Mouse (Mus musculus): ENCODE results near the gene Fbxo11. TPM values are rescaled to one million over a fixed set of nuclear protein-coding genes. Genes with fewer than 3 reads are reported as not detected.
"Not testable (repeated sequence)": the region's sequence is repeated elsewhere in the genome, so short reads cannot be mapped to it uniquely, and the experiment has no call there.

Fbxo11 gene
- polyA plus RNA-seq, 1 experiment from 2014 or later = 8.5 TPM

GRCm38 (mm10) chr17:87968483-87968926, 96.6 kb downstream of the Fbxo11 start:
- WGBS = 46% methylated on average over 6 of the region's 8 CpGs

GRCm38 (mm10) chr17:87963081-87964075, 101.7 kb downstream of the Fbxo11 start:
- TF ChIP-seq CTCF (IDR thresholded peaks at IDR 0.05; ENCODE audit: low read depth) = no peak

More at GRCm38 (mm10) chr17:87968483-87968926, 96.6 kb downstream of the Fbxo11 start:
- H3K4me1 ChIP-seq (replicated peaks; ENCODE audit: control insufficient read depth, insufficient read depth, low read length); H3K9me3 ChIP-seq (ENCODE audit: control insufficient read depth); H3K27me3 ChIP-seq (replicated peaks; ENCODE audit: control insufficient read depth, insufficient read depth, low read length); H3K36me3 ChIP-seq (ENCODE audit: control insufficient read depth, insufficient read depth); H3K9ac ChIP-seq (ENCODE audit: low read depth, low read length); H3K4me3 ChIP-seq (ENCODE audit: low read depth, low read length); H3K4me2 ChIP-seq (replicated peaks; ENCODE audit: low read depth); H3K27ac ChIP-seq (ENCODE audit: low read depth, low read length): not testable (repeated sequence)
- peak; percentile 49 for TF ChIP-seq CTCF (IDR thresholded peaks at IDR 0.05; ENCODE audit: low read depth)
- ATAC-seq = peak; percentile 67

GRCm38 (mm10) chr17:87959931-87960330, 105.2 kb downstream of the Fbxo11 start:
- not testable (repeated sequence) for H3K9ac ChIP-seq (ENCODE audit: low read depth, low read length); H3K4me1 ChIP-seq (replicated peaks; ENCODE audit: control insufficient read depth, insufficient read depth, low read length); H3K4me3 ChIP-seq (ENCODE audit: low read depth, low read length); ATAC-seq; H3K27me3 ChIP-seq (replicated peaks; ENCODE audit: control insufficient read depth, insufficient read depth, low read length); H3K4me2 ChIP-seq (replicated peaks; ENCODE audit: low read depth); H3K36me3 ChIP-seq (ENCODE audit: control insufficient read depth, insufficient read depth); H3K27ac ChIP-seq (ENCODE audit: low read depth, low read length); H3K9me3 ChIP-seq (ENCODE audit: control insufficient read depth)
- 84% methylated on average over 5 of the region's 5 CpGs for WGBS

More at GRCm38 (mm10) chr17:87963081-87964075, 101.7 kb downstream of the Fbxo11 start:
- no peaks in the 10 kb centered on the region for H3K27me3 ChIP-seq (replicated peaks; ENCODE audit: control insufficient read depth, insufficient read depth, low read length)
- no peaks in the 10 kb centered on the region for H3K4me1 ChIP-seq (replicated peaks; ENCODE audit: control insufficient read depth, insufficient read depth, low read length)
- ATAC-seq = no peak
- H3K4me2 ChIP-seq (replicated peaks; ENCODE audit: low read depth) = no peak overlapping the region
- 89% methylated on average over 13 of the region's 14 CpGs for WGBS
- no peak overlapping the region for H3K4me3 ChIP-seq (ENCODE audit: low read depth, low read length)
- no peak overlapping the region for H3K9ac ChIP-seq (ENCODE audit: low read depth, low read length)
- no peaks in the 10 kb centered on the region for H3K9me3 ChIP-seq (ENCODE audit: control insufficient read depth)
- no peaks in the 10 kb centered on the region for H3K36me3 ChIP-seq (ENCODE audit: control insufficient read depth, insufficient read depth)
- no peak overlapping the region for H3K27ac ChIP-seq (ENCODE audit: low read depth, low read length)

DNA sequence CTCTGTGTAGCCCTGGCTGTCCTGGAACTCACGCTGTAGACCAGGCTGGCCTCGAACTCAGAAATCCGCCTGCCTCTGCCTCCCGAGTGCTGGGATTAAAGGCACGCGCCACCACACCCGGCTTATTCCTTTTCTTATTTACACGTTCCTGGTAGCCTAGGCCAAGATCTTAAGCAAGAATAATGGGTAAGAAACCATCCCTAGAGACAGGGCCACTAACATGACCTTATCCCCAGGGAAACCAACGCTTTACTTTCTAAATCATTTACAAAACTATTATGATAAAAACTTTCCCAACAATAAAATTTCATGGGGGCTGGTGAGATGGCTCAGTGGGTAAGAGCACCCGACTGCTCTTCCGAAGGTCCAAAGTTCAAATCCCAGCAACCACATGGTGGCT, 105.7 kb downstream of the Fbxo11 start:
- not testable (repeated sequence) for H3K4me3 ChIP-seq (ENCODE audit: low read depth, low read length); H3K36me3 ChIP-seq (ENCODE audit: control insufficient read depth, insufficient read depth); ATAC-seq; H3K27ac ChIP-seq (ENCODE audit: low read depth, low read length); H3K4me1 ChIP-seq (replicated peaks; ENCODE audit: control insufficient read depth, insufficient read depth, low read length); H3K4me2 ChIP-seq (replicated peaks; ENCODE audit: low read depth); H3K9ac ChIP-seq (ENCODE audit: low read depth, low read length); H3K9me3 ChIP-seq (ENCODE audit: control insufficient read depth); H3K27me3 ChIP-seq (replicated peaks; ENCODE audit: control insufficient read depth, insufficient read depth, low read length)
- WGBS = 94% methylated on average over 11 of the region's 11 CpGs

GRCm38 (mm10) chr17:87958283-87958682, 106.8 kb downstream of the Fbxo11 start:
- Histone ChIP-seq H3K9me3 (ENCODE audit: control insufficient read depth) (no peaks in the 10 kb centered on the region), H3K27me3 (replicated peaks; ENCODE audit: control insufficient read depth, insufficient read depth, low read length) (no peaks in the 10 kb centered on the region), H3K4me2 (replicated peaks; ENCODE audit: low read depth) (no peak overlapping the region), H3K36me3 (ENCODE audit: control insufficient read depth, insufficient read depth) (no peaks in the 10 kb centered on the region), H3K9ac (ENCODE audit: low read depth, low read length) (no peak overlapping the region), H3K27ac (ENCODE audit: low read depth, low read length) (no peak overlapping the region), H3K4me1 (replicated peaks; ENCODE audit: control insufficient read depth, insufficient read depth, low read length) (no peaks in the 10 kb centered on the region), H3K4me3 (ENCODE audit: low read depth, low read length) (no peak overlapping the region)
- peak; percentile 40; the same call in 1 of the 2 replicates for TF ChIP-seq CTCF (IDR thresholded peaks at IDR 0.05; ENCODE audit: low read depth)
- 67% methylated on average over 8 of the region's 8 CpGs for WGBS
- no peak for ATAC-seq

- ATAC-seq = no peak
- H3K27me3 ChIP-seq (replicated peaks; ENCODE audit: control insufficient read depth, insufficient read depth, low read length) = no peaks in the 10 kb centered on the region
These were observed 107.8 kb downstream of the Fbxo11 start for GRCm38 (mm10) chr17:87957096-87957840.

DNA sequence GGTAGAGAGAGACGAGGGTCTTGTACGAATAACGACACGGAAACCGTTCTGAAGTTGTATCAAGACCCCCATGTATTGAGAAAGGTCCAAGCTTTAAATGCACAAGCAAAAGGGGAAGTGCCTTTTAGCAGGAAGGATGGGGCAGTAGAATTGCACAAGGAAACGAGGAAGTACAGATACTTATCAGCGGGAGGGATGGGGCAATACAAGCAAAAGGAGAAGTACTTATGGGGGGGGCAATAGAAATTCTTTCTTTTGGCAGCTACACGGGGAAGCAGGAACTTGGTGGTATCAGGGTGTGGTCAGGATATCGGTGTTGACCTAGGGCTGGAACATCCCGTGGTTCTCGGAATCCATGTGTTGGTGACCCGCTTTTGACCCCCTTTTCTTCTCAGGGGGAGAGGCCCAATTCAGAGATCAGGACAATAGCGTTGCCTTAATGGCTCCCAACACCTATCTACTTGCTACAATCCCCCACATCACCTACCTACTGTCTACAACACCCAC, 110.4 kb downstream of the Fbxo11 start:
- not testable (repeated sequence) for H3K27me3 ChIP-seq (replicated peaks; ENCODE audit: control insufficient read depth, insufficient read depth, low read length); ATAC-seq; H3K36me3 ChIP-seq (ENCODE audit: control insufficient read depth, insufficient read depth); H3K4me3 ChIP-seq (ENCODE audit: low read depth, low read length); H3K9ac ChIP-seq (ENCODE audit: low read depth, low read length); H3K27ac ChIP-seq (ENCODE audit: low read depth, low read length); H3K4me2 ChIP-seq (replicated peaks; ENCODE audit: low read depth); H3K9me3 ChIP-seq (ENCODE audit: control insufficient read depth); H3K4me1 ChIP-seq (replicated peaks; ENCODE audit: control insufficient read depth, insufficient read depth, low read length)
- 73% methylated on average over 13 of the region's 13 CpGs for WGBS

More at GRCm38 (mm10) chr17:87957096-87957840, 107.8 kb downstream of the Fbxo11 start:
- no peak for TF ChIP-seq CTCF (IDR thresholded peaks at IDR 0.05; ENCODE audit: low read depth)
- H3K4me3 ChIP-seq (ENCODE audit: low read depth, low read length) = no peak overlapping the region
- no peak overlapping the region for H3K4me2 ChIP-seq (replicated peaks; ENCODE audit: low read depth)
- no peak overlapping the region for H3K9ac ChIP-seq (ENCODE audit: low read depth, low read length)
- H3K4me1 ChIP-seq (replicated peaks; ENCODE audit: control insufficient read depth, insufficient read depth, low read length) = no peaks in the 10 kb centered on the region
- no peaks in the 10 kb centered on the region for H3K36me3 ChIP-seq (ENCODE audit: control insufficient read depth, insufficient read depth)
- WGBS = 72% methylated on average over 12 of the region's 12 CpGs
- H3K27ac ChIP-seq (ENCODE audit: low read depth, low read length) = no peak overlapping the region
- no peaks in the 10 kb centered on the region for H3K9me3 ChIP-seq (ENCODE audit: control insufficient read depth)
